Mouse (Mus musculus) induced T-regulatory cell, adult 2 months (primary cell): ENCODE measurements around the gene 6430571L13Rik.

ENCODE experiments used
- DNase-seq: peaks from one replicate; pipeline ENCODE4 v3.0.0-alpha.2; 2012; ENCODE audit warnings: low read depth

6430571L13Rik gene

DNA sequence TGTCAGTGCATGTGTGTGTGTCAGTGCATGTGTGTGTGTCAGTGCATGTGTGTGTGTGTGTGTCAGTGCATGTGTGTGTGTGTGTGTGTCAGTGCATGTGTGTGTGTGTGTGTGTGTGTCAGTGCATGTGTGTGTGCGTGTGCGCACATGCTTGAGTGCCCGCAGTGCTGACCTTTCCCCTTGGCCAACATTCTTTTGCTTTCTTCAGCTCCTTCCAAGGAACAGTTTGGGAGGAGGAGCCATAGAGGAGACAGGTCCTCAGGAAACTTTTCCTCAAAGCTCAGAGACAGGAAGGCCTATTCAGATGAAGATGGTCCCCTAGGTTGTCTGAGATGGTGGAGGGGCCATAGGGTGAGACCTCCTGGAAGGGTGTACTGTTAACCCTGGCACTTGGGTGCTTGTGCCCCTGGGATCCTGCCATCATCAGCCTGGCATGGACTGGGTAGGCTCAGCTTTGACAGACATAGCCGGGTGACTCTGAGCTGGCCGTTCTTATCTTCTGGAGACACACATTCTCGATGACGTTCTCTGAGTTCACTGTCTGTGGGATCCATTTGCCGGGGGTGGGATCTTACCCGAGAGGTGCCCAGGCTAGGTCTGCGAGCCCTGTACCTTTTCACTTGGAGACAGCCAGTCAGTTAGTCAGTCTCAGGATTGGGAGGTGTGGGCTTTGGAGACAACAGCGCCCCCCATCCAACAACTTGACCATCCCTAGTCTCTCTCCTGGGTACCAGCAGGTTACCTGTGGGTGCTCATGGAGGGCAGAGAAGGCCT is 33.1 kb upstream of the 6430571L13Rik start:
- DNase-seq = peak; percentile 76

DNA sequence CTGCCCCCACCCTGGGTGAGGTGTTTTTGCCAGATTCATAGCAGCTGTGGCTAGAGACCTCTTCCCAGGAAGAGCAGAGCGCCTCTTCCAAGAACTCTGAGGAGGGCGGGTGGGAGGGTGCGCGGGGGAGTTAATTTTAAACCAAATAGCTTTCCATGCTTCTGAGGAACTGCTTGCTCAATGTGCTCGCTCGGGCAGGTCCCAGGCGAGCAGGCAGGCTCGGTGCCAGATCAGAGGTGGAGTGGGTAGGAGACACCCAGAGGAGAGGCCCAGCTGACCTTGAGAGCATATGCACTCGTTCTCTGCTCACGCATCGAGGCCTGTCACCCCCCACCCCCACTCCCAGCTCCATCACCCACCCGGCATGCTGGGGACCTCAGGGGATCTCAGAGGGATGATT is 32.5 kb upstream of the 6430571L13Rik start:
- peak; percentile 73 for DNase-seq

DNA sequence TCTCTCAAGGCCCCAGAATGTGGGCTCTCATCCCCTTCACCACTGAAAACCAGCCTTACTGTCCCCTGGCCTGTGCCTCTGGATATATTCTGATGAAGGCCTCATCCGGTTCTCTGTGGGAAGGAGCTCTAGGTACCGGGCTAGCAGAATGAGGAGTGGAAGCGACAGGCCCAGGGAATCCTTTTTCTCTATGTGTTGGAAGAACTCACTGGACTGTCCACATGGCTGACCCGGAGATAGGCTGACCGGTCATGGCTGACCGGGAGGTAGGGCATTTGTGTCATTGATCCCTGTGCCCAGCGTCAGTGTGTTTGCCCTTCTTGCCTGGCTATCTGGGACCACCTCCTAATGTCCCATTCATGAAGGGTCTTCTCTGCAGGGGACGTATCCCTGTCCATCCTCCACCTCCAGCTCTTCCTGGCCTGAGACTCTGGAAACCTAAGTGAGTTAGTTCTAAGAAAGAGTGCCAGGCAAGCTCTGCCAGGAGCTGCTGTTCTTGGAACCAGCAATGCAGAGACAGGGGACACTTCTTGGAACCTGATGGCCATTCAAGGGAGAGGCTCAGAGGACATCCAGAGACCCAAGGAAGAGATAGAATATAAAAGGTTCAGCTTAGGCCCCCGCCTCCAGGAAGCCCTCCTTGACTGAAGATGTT is 31.9 kb upstream of the 6430571L13Rik start:
- DNase-seq = no peak

DNA sequence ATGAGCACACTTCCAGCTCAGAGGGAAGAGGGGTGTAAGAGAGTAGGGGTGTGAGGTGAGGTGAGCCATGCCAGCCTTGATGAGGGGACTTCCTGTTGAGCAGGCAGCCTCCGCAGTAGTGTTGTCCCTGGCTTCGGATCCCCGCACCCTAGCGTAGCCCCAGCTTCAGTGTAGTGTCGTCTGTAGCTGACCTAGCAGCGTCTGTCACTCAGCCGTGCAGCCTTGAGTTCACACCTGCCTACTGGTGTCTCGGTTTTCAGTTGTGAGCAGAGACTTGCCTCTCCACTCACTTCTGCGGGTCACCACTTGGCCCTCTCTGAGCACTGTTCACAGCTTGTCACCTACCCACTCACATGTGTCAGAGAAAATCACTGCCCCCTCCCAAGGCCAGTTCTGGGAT is 31.2 kb upstream of the 6430571L13Rik start:
- peak; percentile 75 for DNase-seq

DNA sequence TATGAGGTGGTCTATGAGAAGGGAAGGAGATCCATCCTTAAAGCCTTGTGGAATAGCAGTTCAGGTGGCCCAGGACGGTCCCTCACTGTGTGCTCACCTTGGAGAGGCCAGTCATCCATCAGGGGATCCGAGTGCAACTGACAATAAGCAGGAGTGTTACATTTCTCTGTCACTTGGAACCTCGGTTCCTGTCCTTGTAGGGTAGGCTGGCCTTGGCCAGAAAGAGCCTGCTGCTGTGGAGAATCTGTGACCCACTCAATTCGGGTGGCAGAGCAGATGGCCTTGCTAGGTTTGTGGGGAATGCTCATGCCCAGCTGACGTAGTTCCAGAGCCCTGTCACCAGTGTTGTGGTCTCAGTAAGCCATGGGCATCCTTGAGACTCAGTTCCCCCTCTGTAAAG is 30.8 kb upstream of the 6430571L13Rik start:
- DNase-seq = no peak

DNA sequence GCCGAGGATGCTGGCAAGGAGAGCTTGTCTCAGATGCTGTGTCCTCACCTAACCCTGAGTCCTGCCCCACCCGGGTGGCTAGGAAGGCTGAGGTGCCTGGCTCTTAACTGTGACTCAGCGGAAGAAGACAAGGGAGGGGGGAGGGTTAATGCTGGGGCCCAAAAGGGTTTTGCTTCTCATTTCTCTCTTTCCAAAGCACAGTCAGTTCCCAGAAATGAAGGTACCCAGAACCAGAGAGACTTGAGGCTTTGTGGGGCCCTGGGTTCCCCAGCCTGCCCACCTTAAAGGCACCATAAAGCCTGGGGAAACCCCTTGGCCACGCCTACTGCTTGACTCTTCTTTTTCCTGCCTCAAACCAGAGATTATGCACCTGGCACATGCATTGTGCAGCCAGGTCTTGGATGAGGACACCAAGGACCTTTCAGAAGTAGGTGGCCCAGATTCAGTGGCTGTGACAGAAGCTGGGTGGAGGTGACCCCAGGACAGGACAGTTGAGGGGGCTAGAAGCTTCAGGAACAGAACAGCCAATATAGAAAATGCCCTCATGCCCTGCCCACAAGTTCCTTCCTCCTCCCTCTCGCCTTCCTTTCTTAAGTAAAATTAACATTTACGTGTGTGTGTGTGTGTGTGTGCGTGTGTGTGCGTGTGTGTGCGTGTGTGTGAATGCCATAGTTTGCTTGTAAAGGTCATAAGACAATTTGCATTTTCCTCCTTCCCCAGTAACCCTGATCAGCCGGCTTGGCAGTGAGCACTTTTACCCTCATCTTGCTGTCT is 27.4 kb upstream of the 6430571L13Rik start:
- DNase-seq = peak; percentile 97

- DNase-seq = no peak
Measured at GRCm38 (mm10) chr9:107313926-107314325, 26.5 kb upstream of the 6430571L13Rik start.

- no peak for DNase-seq
Measured at GRCm38 (mm10) chr9:107315791-107316190, 24.6 kb upstream of the 6430571L13Rik start.

- DNase-seq = no peak
Measured at GRCm38 (mm10) chr9:107322461-107323050, 17.8 kb upstream of the 6430571L13Rik start.

DNA sequence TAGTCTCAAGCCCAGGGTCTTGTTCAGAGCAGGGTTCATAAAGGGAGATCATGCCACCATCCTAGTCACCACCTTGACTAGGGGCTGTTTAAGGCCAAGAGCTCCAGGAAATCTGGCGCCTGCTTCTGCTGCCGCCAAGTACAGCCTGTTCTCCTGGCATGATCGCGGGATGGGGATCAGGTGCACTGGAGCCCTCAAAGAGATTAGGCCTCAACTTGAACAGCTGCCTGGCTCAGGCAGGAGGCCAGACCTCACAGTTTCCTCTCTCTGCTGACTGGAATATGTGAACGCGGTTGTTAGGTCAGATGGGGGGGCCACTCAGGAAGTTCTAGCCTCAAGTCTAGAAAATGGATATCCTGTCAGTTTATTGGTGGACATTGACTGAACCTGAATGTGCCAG is 16.8 kb upstream of the 6430571L13Rik start:
- peak; percentile 70 for DNase-seq

DNA sequence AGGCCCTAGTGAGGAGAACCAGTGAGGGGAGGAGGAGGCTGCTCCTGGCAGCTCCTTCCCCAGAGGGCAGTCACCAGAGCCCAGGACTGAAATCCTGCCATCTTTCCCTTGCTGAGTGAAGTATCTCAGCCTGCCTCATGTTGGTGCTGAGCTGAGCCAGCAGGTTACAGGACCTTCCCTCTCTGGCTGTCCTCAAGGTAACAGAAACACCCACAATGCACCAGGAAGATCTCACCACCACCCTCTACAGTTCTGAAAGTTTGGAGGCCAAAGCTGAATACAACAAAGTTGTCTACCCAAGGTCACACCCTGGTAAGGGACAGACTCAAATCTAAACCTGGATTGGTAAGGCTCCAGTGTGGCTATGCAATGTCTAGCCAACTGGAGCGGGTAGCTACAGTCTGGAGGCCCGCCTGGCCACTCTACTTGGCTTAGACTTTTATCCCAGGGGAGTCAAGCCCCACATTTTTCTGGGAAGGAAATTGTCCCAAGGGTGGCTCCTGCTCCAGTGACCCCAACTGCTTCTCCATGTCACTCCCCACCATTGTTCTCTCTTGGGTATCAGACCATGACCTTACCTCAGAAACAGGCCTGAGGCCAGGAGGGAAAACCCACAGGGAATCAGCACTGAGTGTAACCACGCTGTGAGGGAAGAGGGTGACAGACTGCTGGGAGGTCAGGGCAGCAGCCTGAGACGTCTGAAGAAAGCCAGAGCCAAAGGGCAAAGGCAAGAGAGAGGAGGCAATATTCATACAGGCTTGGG is 15.4 kb upstream of the 6430571L13Rik start:
- peak; percentile 52 for DNase-seq

DNA sequence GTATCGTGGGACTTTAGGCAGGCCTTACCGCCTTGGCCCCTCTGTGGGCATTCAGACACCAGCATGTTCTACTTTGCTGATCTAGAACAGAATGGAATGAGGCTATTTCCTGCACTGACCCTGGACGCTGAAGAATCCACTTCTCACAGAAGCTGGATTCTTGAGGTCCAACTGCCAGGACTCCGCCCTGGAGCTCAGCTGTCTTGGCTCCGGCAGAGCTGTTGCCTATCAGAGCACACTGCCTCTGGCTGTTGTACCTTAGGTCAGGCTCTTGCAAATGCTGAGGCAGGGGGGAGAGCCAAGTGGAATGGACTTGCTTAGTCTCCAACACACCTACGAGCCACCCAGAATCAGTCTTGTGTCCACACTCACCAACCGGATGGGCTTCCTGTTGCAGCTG is 14.5 kb upstream of the 6430571L13Rik start:
- DNase-seq = no peak

GRCm38 (mm10) chr9:107327879-107328620 is 12.4 kb upstream of the 6430571L13Rik start:
- no peak for DNase-seq

- DNase-seq = no peak
Measured at GRCm38 (mm10) chr9:107330791-107331190, 9.6 kb upstream of the 6430571L13Rik start.

- peak; percentile 82 for DNase-seq
Measured at GRCm38 (mm10) chr9:107333686-107334085, 6.7 kb upstream of the 6430571L13Rik start.

DNA sequence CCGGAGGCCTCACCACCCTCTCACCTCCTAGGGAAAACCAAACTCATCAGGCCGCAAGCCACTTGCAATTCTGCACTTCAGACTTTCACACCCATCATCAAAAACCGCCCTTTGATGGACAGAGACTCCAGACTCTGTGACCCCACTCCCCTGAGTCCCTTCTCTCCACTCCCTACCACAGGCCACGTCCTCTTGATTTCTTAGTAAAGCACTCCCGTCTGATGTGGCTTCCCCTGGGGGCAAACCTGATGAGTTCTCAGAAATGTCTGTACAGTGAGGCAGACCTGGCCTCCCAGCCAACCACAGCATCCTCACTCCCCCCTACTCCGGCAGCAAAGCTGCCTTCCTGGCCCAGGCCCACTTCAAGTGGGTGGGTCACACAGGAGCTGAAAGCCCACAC is 6.0 kb upstream of the 6430571L13Rik start:
- peak; percentile 89 for DNase-seq

DNA sequence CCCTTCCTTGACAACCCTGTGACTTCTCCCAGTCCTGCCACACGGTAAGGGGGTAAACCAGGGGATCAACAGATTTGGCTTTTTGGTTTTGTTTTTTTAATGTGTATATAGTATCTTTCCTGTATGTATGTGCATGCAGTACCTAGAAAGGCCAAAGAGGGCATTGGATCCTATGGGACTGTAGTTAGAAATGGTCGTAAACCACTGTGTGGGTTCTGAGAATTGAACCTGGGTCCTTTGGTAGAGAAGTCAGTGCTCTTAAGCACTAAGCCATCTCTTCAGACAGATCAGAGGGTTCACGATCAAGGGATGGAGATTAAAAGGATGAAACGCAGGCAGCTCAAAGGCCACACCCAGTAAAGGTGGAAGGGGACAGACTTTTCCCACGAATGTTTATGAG is 5.4 kb upstream of the 6430571L13Rik start:
- peak; percentile 82 for DNase-seq

DNA sequence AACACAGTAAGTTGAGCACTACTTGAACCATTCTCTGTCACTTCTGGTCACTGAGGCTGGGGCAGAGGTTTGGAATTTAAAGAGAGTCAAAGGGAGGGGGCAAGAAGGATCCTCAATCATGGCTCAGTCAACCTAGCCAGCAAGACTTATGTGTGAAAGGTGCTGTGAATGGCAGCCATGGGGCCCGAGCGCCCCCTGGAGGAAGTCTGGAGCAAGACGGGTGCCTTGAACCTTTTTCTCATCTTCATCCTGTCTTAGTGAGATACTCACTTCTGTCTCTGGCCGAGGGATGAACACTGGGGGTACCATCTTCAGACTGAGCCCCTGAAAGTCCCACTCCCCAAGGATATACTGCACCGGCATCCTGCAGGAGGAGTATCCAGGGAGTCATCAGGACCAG is 4.5 kb upstream of the 6430571L13Rik start:
- DNase-seq = peak; percentile 93

DNA sequence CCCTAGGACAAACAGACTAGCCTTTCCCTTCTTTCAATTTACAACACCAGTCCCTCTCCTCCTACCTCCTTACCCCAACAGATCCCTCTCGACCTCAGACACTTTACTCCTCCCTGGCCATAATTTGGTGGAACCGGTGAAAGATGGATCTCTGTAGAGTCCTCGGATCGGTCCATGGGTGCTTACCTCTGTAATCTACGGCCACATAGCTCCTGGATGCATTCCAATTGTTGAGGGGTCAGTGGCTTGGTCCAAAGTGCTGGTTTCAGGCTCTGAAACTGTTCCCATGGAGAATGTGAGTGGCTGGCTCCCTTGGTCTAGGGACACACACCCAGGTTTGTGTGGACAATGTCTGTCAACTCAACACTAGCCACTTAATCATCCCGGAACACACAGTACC is 4.0 kb upstream of the 6430571L13Rik start:
- DNase-seq = no peak

- DNase-seq = peak; percentile 93
Measured at GRCm38 (mm10) chr9:107338172-107338883, 2.1 kb upstream of the 6430571L13Rik start, which contains the start of gene Hemk1. TSS of gene Hemk1 (minus strand) at chr9:107338350.
